Mouse (Mus musculus): ENCODE data around the gene Rnf135.
"Not testable (repeated sequence)": the region's sequence is repeated elsewhere in the genome, so short reads cannot be mapped to it uniquely, and the experiment has no call there.

Gene Rnf135

DNA sequence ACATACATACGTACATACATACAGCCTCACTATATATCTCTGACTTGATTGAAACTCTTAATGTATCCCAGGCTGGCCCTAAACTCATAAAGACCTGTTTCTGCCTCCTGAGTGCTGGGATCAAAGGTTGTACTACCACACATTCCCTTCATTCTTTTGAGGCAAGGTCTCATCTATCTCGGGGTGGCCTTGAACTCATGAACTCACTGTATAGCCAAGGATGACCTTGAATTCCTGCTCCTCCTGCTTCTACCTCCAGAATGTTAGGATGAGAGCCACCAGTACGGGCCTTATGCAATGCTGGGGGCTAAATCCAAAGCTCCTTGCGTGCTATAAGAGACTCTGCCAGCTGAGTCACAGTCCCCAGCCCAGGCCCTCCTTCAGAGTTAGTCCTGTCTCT is 22.6 kb upstream of the Rnf135 start:
- in situ Hi-C loops (cut with MboI, MseI) = no loop called here

GRCm38 (mm10) chr11:80163362-80164116 is 20.1 kb upstream of the Rnf135 start:
- in situ Hi-C loops (cut with MboI, MseI) = no loop called here

- in situ Hi-C loops (cut with MboI, MseI) = no loop called here
Measured at GRCm38 (mm10) chr11:80164224-80164623, 19.4 kb upstream of the Rnf135 start.

DNA sequence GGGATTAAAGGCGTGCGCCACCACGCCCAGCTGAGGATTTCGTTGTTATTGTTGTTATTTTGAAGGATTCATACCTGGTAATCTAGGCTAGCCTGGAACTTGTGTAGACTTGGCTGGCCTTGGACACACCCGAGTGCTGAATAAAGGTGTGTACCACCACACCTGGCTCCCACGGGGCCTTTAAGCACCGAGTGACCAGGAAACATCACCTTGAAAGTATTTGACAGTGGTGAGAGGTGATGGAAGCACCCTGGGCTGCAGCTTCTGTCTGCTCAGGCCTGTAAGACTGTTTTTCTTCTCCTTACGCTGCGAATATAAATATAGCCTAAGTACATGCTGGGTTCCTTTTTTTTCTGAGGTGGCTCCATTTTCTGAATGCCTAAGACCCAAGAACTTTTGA is 15.5 kb upstream of the Rnf135 start:
- in situ Hi-C loops (cut with MboI, MseI) = no loop called here

DNA sequence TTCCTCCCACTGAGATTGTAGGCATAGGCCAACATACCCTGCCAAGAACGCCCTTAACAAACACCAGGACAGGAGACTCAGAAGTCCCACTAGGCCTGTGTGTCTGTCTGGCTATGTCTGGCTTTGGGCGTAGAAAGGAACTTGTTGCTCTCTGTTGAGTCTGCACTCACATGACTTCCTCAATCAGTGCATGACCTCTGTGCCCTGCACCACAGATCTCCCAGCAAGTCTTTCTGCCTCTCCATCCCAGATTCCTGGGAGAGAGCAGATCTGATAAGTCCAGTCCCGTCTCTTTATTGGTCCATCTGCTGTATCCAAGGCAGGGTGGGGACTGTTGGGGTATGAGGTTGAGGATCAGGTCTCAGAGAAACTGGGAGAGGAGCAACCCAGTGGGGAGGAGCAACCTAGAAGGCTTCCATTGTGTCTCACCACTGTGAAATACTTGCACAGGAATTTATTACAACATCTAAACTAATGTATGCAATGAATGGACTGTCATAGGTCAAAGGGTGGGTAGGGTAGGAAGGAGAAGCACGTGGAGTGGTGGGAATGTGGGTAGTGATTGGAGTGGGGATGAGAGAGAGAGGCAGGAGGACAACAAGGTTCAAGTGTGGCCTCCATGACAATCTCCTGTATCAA is 14.9 kb upstream of the Rnf135 start:
- in situ Hi-C loops (cut with MboI, MseI) = no loop called here

- in situ Hi-C loops (cut with MboI, MseI) = no loop called here
Measured at GRCm38 (mm10) chr11:80169629-80170028, 14.0 kb upstream of the Rnf135 start.

GRCm38 (mm10) chr11:80170351-80170750 is 13.3 kb upstream of the Rnf135 start:
- in situ Hi-C loops (cut with MboI, MseI) = no loop called here

- in situ Hi-C loops (cut with MboI, MseI) = no loop called here
Measured at GRCm38 (mm10) chr11:80171884-80172283, 11.8 kb upstream of the Rnf135 start.

- in situ Hi-C loops (cut with MboI, MseI) = no loop called here
Measured at GRCm38 (mm10) chr11:80173963-80174670, 9.5 kb upstream of the Rnf135 start.

DNA sequence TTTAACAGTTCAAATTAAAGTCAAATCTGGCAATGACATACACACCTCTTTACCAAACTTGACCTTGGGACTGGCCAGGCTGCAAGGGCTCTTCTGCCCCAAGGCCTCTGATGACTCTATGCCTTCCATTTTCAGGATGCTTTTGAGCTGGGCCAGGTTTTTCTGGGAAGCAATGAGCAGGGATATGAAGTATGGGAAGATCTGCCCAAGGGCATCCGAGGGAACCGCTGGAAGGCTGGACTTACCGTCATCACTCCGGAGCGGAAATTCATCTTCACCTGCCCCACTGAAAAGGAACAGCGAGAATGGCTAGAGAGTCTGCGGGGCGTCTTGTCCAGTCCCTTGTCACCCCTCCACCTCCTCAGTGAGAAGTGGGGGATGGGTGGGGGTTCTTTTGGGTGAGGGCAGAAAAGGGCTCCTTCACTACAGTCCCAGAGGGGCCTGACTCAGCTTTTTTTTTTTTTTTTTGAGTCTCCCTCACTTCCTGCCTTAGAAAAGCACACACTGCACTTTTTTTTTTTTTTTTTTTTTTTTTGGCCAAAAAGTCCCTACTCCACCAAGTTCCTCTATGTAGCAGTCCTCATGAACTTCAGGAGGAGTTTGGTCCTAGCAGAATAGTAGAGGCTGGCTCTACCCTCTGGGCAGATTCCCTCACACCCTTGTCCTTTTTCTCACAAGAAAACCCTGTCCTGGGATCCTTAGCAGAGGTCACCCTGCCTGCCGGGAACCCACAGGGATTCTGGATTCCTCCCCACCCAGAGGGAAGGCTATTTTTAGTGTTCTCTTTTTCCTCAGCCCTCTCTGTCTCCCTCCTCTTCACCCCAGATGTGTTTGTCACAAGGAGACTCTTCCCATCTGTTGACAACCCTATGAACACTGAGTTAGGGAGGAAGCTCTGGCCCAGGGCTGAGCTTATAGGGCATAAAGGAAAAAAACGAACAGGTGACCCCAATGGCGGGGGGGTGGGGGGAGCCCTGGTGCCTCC is 6.4 kb upstream of the Rnf135 start:
- in situ Hi-C loops (cut with MboI, MseI) = no loop called here

GRCm38 (mm10) chr11:80178316-80178715 is 5.3 kb upstream of the Rnf135 start:
- in situ Hi-C loops (cut with MboI, MseI) = no loop called here

DNA sequence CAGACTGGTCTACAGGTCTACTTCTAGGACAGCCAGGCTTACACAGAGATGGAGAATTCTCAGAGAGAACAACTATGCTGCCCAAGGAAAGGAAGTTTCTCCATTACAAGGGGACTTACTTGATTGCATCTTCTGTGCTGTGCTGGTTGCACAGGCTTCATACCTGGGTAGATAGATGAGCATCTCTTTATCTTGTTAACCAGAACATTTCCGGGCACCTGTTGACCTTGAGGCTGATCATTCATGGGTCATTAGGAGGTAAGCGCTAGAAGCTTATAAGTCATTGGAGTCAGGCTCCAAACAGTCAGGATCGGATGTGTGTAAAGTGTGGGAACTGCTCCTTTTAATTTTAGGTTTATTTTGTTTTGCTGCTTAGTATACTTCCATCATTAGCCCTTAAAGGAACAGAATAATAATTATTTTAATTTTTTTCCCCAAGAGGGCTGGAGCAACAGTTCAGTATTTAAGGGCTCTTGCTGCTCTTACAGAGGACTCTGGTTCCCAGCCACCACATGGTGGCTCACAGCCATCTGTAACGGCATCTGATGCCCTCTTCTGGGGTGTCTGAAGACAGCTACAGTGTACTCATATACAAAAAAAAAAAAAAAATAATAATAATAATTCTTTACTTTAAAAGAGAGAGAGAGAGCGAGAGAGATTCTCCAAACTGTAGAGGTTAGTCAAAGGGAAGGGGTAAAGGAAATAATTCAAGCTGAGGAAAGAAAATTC is 2.5 kb upstream of the Rnf135 start:
- in situ Hi-C loops (cut with MboI, MseI) = no loop called here

DNA sequence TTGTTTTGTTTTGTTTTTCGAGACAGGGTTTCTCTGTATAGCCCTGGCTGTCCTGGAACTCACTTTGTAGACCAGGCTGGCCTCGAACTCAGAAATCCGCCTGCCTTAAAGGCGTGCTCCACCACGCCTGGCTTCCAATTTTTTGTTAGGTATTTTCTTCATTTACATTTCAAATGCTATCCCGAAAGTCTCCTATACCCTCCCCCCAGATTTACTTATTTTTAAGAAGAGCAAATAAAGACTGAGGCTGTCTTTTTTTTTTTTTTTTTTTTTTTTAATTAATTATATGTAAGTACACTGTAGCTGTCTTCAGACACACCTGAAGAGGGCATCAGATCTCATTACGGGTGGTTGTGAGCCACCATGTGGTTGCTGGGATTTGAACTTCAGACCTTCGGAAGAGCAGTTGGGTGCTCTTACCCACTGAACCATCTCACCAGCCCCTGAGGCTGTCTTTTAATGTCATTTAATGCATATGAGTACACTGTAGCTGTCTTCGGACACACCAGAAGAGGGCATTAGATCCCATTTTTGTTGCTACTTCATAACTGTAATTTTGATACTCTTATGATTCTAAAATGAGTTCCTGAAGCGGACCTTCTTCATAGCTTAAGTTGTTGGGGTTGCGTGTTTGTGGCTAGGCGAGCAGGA is 472 bp upstream of the Rnf135 start:
- in situ Hi-C loops (cut with MboI, MseI) = not testable (repeated sequence)

DNA sequence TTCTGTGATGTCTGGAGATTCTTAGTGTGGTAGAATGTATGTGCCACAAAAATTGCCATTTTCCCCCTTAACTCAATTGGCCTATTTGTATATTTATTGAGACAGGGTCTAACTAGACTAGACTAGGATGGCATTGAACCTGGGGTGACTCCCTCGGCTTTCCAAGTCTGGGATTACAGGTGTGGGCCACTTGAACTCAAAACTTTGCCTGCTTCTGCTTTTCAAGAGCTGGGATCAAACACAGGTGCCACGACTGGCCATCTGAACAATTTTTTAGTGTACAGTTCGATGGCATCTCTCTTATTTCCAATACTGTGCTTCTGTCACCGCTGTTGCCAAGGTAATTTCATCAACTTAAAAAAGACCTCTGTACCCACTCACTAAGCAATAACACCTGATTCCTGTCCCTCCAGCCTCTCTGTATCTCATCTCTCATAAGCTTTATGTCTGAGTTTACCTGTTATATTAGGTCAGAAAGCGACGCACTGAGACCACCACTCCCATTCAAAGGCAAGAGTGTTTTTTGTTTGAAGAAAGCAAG is 950 bp downstream of the Rnf135 start:
- in situ Hi-C loops (cut with MboI, MseI) = no loop called here

GRCm38 (mm10) chr11:80185441-80185976 is 1.9 kb downstream of the Rnf135 start:
- in situ Hi-C loops (cut with MboI, MseI) = not testable (repeated sequence)

DNA sequence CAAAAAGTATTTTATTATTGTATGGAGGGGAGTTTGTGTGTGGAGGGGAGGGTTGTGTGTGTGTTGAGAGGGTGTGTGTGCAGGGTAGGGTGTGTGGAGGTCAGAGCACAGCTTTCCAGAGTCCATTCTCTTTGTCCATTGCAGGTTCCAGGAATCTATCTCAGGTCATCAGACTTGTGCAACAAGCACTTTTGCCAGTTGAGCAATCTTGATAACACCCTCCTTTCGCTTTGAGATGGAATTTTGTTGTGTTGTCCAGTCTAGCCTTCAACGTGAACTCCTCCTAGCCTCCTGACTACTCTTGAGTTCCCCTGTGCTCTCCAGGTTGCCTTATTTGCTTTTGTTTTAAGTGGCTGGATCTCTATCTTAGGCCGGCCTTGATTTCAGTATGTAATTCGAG is 6.6 kb downstream of the Rnf135 start:
- in situ Hi-C loops (cut with MboI, MseI) = no loop called here

- in situ Hi-C loops (cut with MboI, MseI) = no loop called here
Measured at GRCm38 (mm10) chr11:80193827-80194226, 10.2 kb downstream of the Rnf135 start.

DNA sequence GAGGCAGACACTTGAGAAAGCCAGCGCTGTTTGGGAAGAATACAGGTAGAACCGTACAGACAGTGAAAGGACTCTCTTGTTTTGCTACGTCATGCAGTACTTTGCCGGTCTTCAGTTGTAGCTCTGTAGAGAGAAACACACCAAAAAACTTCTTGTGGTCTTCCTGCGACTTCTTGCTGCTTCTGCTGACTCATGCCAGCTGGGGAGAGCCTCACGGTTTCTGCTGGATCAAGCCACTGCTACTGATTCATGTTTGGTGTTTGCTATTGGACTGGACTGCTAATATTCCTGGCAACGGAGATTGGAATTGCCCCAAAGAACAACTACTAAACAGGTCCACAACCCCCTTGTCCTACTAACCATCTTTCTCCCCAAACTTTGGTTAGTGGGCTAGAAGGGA is 12.7 kb downstream of the Rnf135 start:
- in situ Hi-C loops (cut with MboI, MseI) = no loop called here

DNA sequence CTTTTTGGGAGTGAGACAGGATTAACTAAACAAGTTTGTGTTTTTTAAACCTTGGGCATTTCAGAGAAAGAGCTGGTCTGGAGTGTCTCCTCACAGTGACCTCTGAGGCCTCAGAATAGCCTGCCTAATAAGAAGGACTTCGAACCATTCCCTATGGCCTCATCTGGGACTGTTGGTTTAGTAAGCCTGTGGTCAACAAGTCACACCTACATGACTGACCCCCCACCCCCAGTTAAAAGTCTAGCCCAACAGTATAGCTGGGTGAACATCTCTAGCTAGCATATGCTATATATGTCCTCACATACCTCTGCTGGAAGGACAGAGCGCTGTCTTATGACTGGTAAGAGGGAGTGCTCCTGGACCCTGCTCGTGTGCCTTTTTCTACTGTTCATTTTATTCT is 15.7 kb downstream of the Rnf135 start:
- in situ Hi-C loops (cut with MboI, MseI) = no loop called here

DNA sequence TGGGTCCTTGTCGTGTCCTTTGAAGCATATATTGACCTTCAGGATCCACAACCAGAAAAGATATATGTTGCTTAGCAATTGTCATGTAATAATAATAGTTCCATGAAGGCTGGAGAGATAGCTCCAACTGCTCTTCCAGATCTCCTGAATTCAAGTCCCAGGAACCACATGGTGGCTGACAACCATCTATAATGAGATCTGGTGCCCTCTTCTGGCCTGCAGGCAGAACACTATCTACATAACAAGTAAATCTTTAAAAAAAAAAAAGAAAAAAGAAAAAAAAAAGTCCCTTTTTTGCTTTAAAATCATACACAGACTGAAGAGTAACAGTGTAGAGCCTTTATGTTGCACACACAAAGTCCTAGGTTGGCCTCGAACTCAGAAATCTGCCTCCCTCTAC is 16.1 kb downstream of the Rnf135 start:
- in situ Hi-C loops (cut with MboI, MseI) = no loop called here
